Mouse (Mus musculus): ENCODE results near the gene Thap7. TPM values are rescaled to one million over a fixed set of nuclear protein-coding genes. Genes with fewer than 3 reads are reported as not detected.
"Not testable (repeated sequence)": the region's sequence is repeated elsewhere in the genome, so short reads cannot be mapped to it uniquely, and the experiment has no call there.

Gene Thap7
- polyA plus RNA-seq, 1 experiment from 2014 or later: 55.2 TPM

- no peaks in the 10 kb centered on the region for H3K36me3 ChIP-seq
- 1% methylated on average over 5 of the region's 5 CpGs for WGBS
- peak overlapping the region; percentile 75 for H3K27ac ChIP-seq
- H3K4me1 ChIP-seq: peaks cover 58% of the 10 kb centered on the region
- H3K4me3 ChIP-seq (replicated peaks): no peak overlapping the region
- peaks cover 8% of the 10 kb centered on the region for H3K27me3 ChIP-seq
- no peak for ATAC-seq (replicated peaks; ENCODE audit: low FRiP score)
- H3K9ac ChIP-seq: no peak overlapping the region
- H3K4me2 ChIP-seq: peak overlapping the region; percentile 52
- H3K9me3 ChIP-seq (replicated peaks): no peaks in the 10 kb centered on the region
Measured at GRCm38 (mm10) chr16:17557947-17558480, 27.1 kb upstream of the Thap7 start.

- Histone ChIP-seq H3K27ac (no peak overlapping the region), H3K4me3 (replicated peaks) (no peak overlapping the region), H3K9me3 (replicated peaks) (no peaks in the 10 kb centered on the region), H3K9ac (no peak overlapping the region), H3K27me3 (0 out of 2 replicates have a peak, but pooled peaks cover 4% of the 10 kb centered on the region), H3K4me2 (no peak overlapping the region), H3K36me3 (no peaks in the 10 kb centered on the region), H3K4me1 (peaks cover 51% of the 10 kb centered on the region)
- 56% methylated on average over 4 of the region's 4 CpGs for WGBS
- ATAC-seq (replicated peaks; ENCODE audit: low FRiP score): no peak
Measured at GRCm38 (mm10) chr16:17556907-17557306, 26.0 kb upstream of the Thap7 start.

GRCm38 (mm10) chr16:17556180-17556579 is 25.2 kb upstream of the Thap7 start:
- H3K27me3 ChIP-seq: 0 out of 2 replicates have a peak, but pooled peaks cover 4% of the 10 kb centered on the region
- H3K4me3 ChIP-seq (replicated peaks): no peak overlapping the region
- peaks cover 45% of the 10 kb centered on the region for H3K4me1 ChIP-seq
- H3K4me2 ChIP-seq: no peak overlapping the region
- WGBS: 90% methylated on average over 4 of the region's 4 CpGs
- H3K27ac ChIP-seq: no peak overlapping the region
- no peaks in the 10 kb centered on the region for H3K36me3 ChIP-seq
- H3K9ac ChIP-seq: no peak overlapping the region
- ATAC-seq (replicated peaks; ENCODE audit: low FRiP score): no peak
- no peaks in the 10 kb centered on the region for H3K9me3 ChIP-seq (replicated peaks)

GRCm38 (mm10) chr16:17554702-17555101 is 23.8 kb upstream of the Thap7 start:
- H3K9me3 ChIP-seq (replicated peaks); H3K27ac ChIP-seq; H3K27me3 ChIP-seq; ATAC-seq (replicated peaks; ENCODE audit: low FRiP score); H3K4me3 ChIP-seq (replicated peaks); H3K9ac ChIP-seq; H3K36me3 ChIP-seq: not testable (repeated sequence)
- peaks cover 35% of the 10 kb centered on the region for H3K4me1 ChIP-seq
- H3K4me2 ChIP-seq: peak overlapping the region; percentile 51; the same call in 1 of the 2 replicates
- WGBS: 26% methylated on average over 4 of the region's 4 CpGs

GRCm38 (mm10) chr16:17553910-17554685 is 23.2 kb upstream of the Thap7 start:
- Histone ChIP-seq H3K27ac (peak overlapping the region; percentile 38), H3K9me3 (replicated peaks) (no peaks in the 10 kb centered on the region), H3K9ac (no peak overlapping the region)

GRCm38 (mm10) chr16:17552837-17553236 is 21.9 kb upstream of the Thap7 start:
- ATAC-seq (replicated peaks; ENCODE audit: low FRiP score): no peak
- 86% methylated on average over 7 of the region's 7 CpGs for WGBS

More at GRCm38 (mm10) chr16:17553910-17554685, 23.2 kb upstream of the Thap7 start:
- Histone ChIP-seq H3K36me3 (no peaks in the 10 kb centered on the region), H3K4me2 (peak overlapping the region; percentile 51), H3K27me3 (0 out of 2 replicates have a peak, but pooled peaks cover 4% of the 10 kb centered on the region), H3K4me3 (replicated peaks) (peak overlapping the region; percentile 23), H3K4me1 (peaks cover 29% of the 10 kb centered on the region)
- 12% methylated on average over 18 of the region's 18 CpGs for WGBS
- ATAC-seq (replicated peaks; ENCODE audit: low FRiP score): peak; percentile 93

GRCm38 (mm10) chr16:17542632-17543031 is 11.7 kb upstream of the Thap7 start:
- H3K4me3 ChIP-seq (replicated peaks): no peak overlapping the region
- 86% methylated on average over 2 of the region's 2 CpGs for WGBS
- H3K9me3 ChIP-seq (replicated peaks): no peaks in the 10 kb centered on the region
- no peak overlapping the region for H3K27ac ChIP-seq
- no peaks in the 10 kb centered on the region for H3K4me1 ChIP-seq
- no peak overlapping the region for H3K4me2 ChIP-seq
- peaks cover 20% of the 10 kb centered on the region for H3K27me3 ChIP-seq
- H3K36me3 ChIP-seq: no peaks in the 10 kb centered on the region
- ATAC-seq (replicated peaks; ENCODE audit: low FRiP score): no peak
- no peak overlapping the region for H3K9ac ChIP-seq

More at GRCm38 (mm10) chr16:17552837-17553236, 21.9 kb upstream of the Thap7 start:
- H3K4me2 ChIP-seq: no peak overlapping the region
- no peaks in the 10 kb centered on the region for H3K9me3 ChIP-seq (replicated peaks)
- 0 out of 2 replicates have a peak, but pooled peaks cover 4% of the 10 kb centered on the region for H3K27me3 ChIP-seq
- H3K4me3 ChIP-seq (replicated peaks): no peak overlapping the region
- no peak overlapping the region for H3K27ac ChIP-seq
- no peak overlapping the region for H3K9ac ChIP-seq
- no peaks in the 10 kb centered on the region for H3K36me3 ChIP-seq
- H3K4me1 ChIP-seq: peaks cover 17% of the 10 kb centered on the region

- ATAC-seq (replicated peaks; ENCODE audit: low FRiP score): no peak
Measured at GRCm38 (mm10) chr16:17536584-17536983, 5.6 kb upstream of the Thap7 start.

GRCm38 (mm10) chr16:17532676-17533329 is 1.9 kb upstream of the Thap7 start:
- 76% methylated on average over 14 of the region's 14 CpGs for WGBS
- Histone ChIP-seq H3K27ac (no peak overlapping the region), H3K36me3 (peaks cover 18% of the 10 kb centered on the region), H3K9me3 (replicated peaks) (no peaks in the 10 kb centered on the region), H3K27me3 (no peaks in the 10 kb centered on the region), H3K4me2 (no peak overlapping the region), H3K9ac (no peak overlapping the region), H3K4me3 (replicated peaks) (no peak overlapping the region), H3K4me1 (peaks cover 25% of the 10 kb centered on the region)
- no peak for ATAC-seq (replicated peaks; ENCODE audit: low FRiP score)

More at GRCm38 (mm10) chr16:17536584-17536983, 5.6 kb upstream of the Thap7 start:
- 94% methylated on average over 3 of the region's 3 CpGs for WGBS
- H3K9me3 ChIP-seq (replicated peaks): no peaks in the 10 kb centered on the region
- H3K4me1 ChIP-seq: peaks cover 6% of the 10 kb centered on the region
- no peak overlapping the region for H3K9ac ChIP-seq
- no peak overlapping the region for H3K4me3 ChIP-seq (replicated peaks)
- peaks cover 4% of the 10 kb centered on the region; the same call in 1 of the 2 replicates for H3K27me3 ChIP-seq
- H3K36me3 ChIP-seq: no peaks in the 10 kb centered on the region
- H3K4me2 ChIP-seq: no peak overlapping the region
- H3K27ac ChIP-seq: no peak overlapping the region

GRCm38 (mm10) chr16:17532271-17532670 is 1.3 kb upstream of the Thap7 start:
- 64% methylated on average over 4 of the region's 4 CpGs for WGBS
- H3K4me3 ChIP-seq (replicated peaks): peak overlapping the region; percentile 79; the same call in 1 of the 2 replicates
- H3K4me1 ChIP-seq: peaks cover 25% of the 10 kb centered on the region
- H3K9me3 ChIP-seq (replicated peaks): no peaks in the 10 kb centered on the region
- peaks cover 24% of the 10 kb centered on the region for H3K36me3 ChIP-seq
- H3K27me3 ChIP-seq: no peaks in the 10 kb centered on the region
- ATAC-seq (replicated peaks; ENCODE audit: low FRiP score): no peak
- no peak overlapping the region for H3K9ac ChIP-seq
- H3K4me2 ChIP-seq: 0 out of 2 replicates have a peak overlapping the region, but pooled peaks have one; percentile 79
- H3K27ac ChIP-seq: no peak overlapping the region

- H3K4me3 ChIP-seq (replicated peaks): peak overlapping the region; percentile 79
- peak overlapping the region; percentile 79 for H3K4me2 ChIP-seq
- 0 out of 2 replicates have a peak, but pooled peaks have one; percentile 2 for ATAC-seq (replicated peaks; ENCODE audit: low FRiP score)
- H3K9ac ChIP-seq: peak overlapping the region; percentile 78
- WGBS: 13% methylated on average over 17 of the region's 17 CpGs
- no peaks in the 10 kb centered on the region for H3K9me3 ChIP-seq (replicated peaks)
- H3K36me3 ChIP-seq: peaks cover 46% of the 10 kb centered on the region
- H3K27me3 ChIP-seq: no peaks in the 10 kb centered on the region
- peaks cover 25% of the 10 kb centered on the region for H3K4me1 ChIP-seq
- H3K27ac ChIP-seq: peak overlapping the region; percentile 98
Measured at GRCm38 (mm10) chr16:17529981-17530586, 852 bp downstream of the Thap7 start.
